Mouse (Mus musculus): Measurements from ENCODE around the gene Hyal1. TPM values are rescaled to one million over a fixed set of nuclear protein-coding genes. Genes with fewer than 3 reads are reported as not detected.
A peak's percentile ranks its signal among the peaks of the same experiment; 100 is the strongest.

The Hyal1 gene
- polyA plus RNA-seq, 1 experiment from 2014 or later = 6.2 TPM

DNA sequence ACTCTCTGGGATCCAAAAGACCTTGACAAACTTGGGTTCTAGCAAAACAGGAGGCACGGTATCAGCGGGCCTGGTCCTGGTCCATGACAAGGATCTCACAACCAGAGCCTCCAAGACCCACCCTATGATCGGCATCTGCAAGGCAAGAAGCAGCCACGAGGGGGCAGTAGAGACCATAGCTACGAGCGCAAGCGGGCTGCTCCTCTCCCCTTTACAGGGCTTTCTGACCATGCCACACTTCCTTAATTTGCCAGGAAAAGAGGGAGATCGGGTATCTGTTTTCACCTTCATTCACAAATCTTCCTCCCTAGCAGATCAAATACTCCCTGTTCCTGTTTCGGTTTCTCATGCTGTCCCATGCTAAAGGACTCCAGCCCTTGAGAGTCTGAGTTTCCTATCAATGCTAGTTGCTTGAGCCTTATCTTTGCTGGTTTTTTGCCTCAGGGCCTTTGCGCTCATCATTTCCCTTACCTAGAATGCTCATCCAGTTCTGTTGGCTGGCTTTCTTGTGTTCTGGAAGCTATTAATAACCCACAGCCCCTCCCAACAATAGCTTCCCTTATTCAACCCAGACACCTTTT is 25.4 kb downstream of the Hyal1 start:
- Histone ChIP-seq H3K36me3 (ENCODE audit: control insufficient read depth, insufficient read depth, low read length) (no peaks in the 10 kb centered on the region), H3K9ac (ENCODE audit: low read length) (peak overlapping the region; percentile 35), H3K27me3 (ENCODE audit: control insufficient read depth, insufficient read depth, low read length) (no peaks in the 10 kb centered on the region), H3K4me3 (ENCODE audit: low read depth, low read length) (no peak overlapping the region), H3K4me2 (ENCODE audit: low read depth, low read length, severe bottlenecking) (no peak overlapping the region), H3K9me3 (ENCODE audit: control insufficient read depth, low read length) (no peaks in the 10 kb centered on the region), H3K4me1 (replicated peaks; ENCODE audit: control insufficient read depth, insufficient read depth, low read length) (peaks cover 23% of the 10 kb centered on the region), H3K27ac (ENCODE audit: low read depth, low read length) (no peak overlapping the region)
- peak; percentile 67 for ATAC-seq (replicated peaks; ENCODE audit: low FRiP score)
- 12% methylated on average over 10 of the region's 10 CpGs for WGBS
- peak; percentile 95 for DNase-seq (ENCODE audit: low spot score)

DNA sequence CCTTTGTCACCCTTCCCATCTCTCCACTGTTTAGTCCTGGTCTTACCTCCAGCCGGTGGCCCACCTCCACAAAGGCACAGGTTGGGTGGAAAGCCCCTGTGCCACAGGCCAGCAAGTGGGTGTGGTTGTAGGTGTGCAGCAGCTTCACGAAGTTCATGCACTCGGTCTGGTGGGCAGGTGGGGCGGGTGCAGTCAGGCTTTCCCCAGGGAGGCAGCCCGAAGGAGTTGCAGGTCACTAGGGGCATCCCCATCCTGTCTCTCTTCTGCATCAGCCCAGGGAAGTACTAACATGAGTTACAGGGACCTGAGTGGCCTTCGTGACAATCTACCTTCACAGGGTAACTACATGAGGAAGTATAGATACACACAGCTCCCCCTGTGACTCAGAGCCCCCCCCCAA is 26.5 kb downstream of the Hyal1 start:
- H3K9ac ChIP-seq (ENCODE audit: low read length) = no peak overlapping the region
- H3K4me3 ChIP-seq (ENCODE audit: low read depth, low read length) = no peak overlapping the region
- DNase-seq (ENCODE audit: low spot score) (no peak), ATAC-seq (replicated peaks; ENCODE audit: low FRiP score) (no peak)
- no peak overlapping the region for H3K27ac ChIP-seq (ENCODE audit: low read depth, low read length)
- H3K4me2 ChIP-seq (ENCODE audit: low read depth, low read length, severe bottlenecking) = no peak overlapping the region
- H3K4me1 ChIP-seq (replicated peaks; ENCODE audit: control insufficient read depth, insufficient read depth, low read length) = peaks cover 28% of the 10 kb centered on the region
- H3K9me3 ChIP-seq (ENCODE audit: control insufficient read depth, low read length) = no peaks in the 10 kb centered on the region
- WGBS = 79% methylated on average over 6 of the region's 6 CpGs
- H3K36me3 ChIP-seq (ENCODE audit: control insufficient read depth, insufficient read depth, low read length) = no peaks in the 10 kb centered on the region
- no peaks in the 10 kb centered on the region for H3K27me3 ChIP-seq (ENCODE audit: control insufficient read depth, insufficient read depth, low read length)

DNA sequence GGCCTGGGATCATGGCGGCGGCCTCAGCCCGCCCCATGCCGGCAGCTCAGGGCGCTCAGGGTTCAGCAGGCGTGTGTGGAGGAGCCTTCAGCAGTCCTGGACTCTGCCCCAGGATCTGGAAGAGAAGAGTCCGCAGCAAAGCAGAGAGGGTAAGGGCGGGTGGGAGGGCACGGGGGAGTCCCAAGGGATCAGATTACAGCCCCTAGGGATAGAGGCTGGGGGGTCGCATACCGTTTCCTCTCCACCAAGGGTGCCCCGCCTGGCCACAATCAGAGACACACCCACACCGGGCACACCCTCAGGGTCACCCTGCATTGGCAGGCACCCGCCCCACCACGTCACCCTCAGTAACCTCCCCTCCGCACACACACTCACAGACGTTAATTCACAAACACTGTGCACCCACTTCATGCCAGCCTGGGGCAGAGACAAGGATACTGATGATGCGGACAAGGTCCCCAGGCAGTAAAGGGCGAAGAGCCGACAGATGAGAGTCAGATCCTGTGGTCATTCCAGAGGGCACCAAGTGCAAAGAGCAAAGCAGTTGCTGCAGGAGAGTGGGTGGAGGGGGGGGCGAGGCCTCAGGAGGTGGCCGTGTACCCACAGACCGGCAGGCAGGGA is 28.4 kb downstream of the Hyal1 start:
- H3K9me3 ChIP-seq (ENCODE audit: control insufficient read depth, low read length) = no peaks in the 10 kb centered on the region
- 38% methylated on average over 23 of the region's 23 CpGs for WGBS
- H3K4me3 ChIP-seq (ENCODE audit: low read depth, low read length) = no peak overlapping the region
- no peak overlapping the region for H3K27ac ChIP-seq (ENCODE audit: low read depth, low read length)
- no peaks in the 10 kb centered on the region for H3K36me3 ChIP-seq (ENCODE audit: control insufficient read depth, insufficient read depth, low read length)
- DNase-seq (ENCODE audit: low spot score) (no peak), ATAC-seq (replicated peaks; ENCODE audit: low FRiP score) (no peak)
- H3K27me3 ChIP-seq (ENCODE audit: control insufficient read depth, insufficient read depth, low read length) = no peaks in the 10 kb centered on the region
- H3K4me1 ChIP-seq (replicated peaks; ENCODE audit: control insufficient read depth, insufficient read depth, low read length) = peaks cover 39% of the 10 kb centered on the region
- H3K9ac ChIP-seq (ENCODE audit: low read length) = peak overlapping the region; percentile 45
- H3K4me2 ChIP-seq (ENCODE audit: low read depth, low read length, severe bottlenecking) = no peak overlapping the region

DNA sequence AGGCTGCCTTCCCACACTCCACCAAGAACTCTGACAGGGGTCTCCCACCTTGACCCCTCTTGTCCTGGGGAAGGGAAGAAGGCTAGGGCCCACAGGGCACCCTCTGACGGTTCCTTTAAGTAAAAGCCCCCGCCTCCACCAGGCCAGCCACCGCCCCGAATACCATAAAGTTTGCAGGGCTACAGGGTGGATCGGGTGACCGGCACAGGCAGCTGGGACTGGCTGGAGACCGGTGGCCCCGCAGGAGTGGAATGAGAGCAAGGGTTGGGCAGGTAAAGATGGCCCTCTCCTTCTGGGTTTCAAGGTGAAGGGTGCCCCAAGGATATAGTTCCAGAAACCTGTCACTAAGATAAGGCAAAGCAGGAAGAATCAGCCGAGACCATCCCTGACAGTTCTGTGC is 29.9 kb downstream of the Hyal1 start:
- H3K9me3 ChIP-seq (ENCODE audit: control insufficient read depth, low read length) = no peaks in the 10 kb centered on the region
- H3K4me3 ChIP-seq (ENCODE audit: low read depth, low read length) = no peak overlapping the region
- H3K36me3 ChIP-seq (ENCODE audit: control insufficient read depth, insufficient read depth, low read length) = no peaks in the 10 kb centered on the region
- peak overlapping the region; percentile 27 for H3K9ac ChIP-seq (ENCODE audit: low read length)
- H3K4me2 ChIP-seq (ENCODE audit: low read depth, low read length, severe bottlenecking) = no peak overlapping the region
- H3K27me3 ChIP-seq (ENCODE audit: control insufficient read depth, insufficient read depth, low read length) = no peaks in the 10 kb centered on the region
- no peak for ATAC-seq (replicated peaks; ENCODE audit: low FRiP score)
- H3K27ac ChIP-seq (ENCODE audit: low read depth, low read length) = no peak overlapping the region
- WGBS = 17% methylated on average over 9 of the region's 9 CpGs
- H3K4me1 ChIP-seq (replicated peaks; ENCODE audit: control insufficient read depth, insufficient read depth, low read length) = peaks cover 43% of the 10 kb centered on the region
- no peak for DNase-seq (ENCODE audit: low spot score)

DNA sequence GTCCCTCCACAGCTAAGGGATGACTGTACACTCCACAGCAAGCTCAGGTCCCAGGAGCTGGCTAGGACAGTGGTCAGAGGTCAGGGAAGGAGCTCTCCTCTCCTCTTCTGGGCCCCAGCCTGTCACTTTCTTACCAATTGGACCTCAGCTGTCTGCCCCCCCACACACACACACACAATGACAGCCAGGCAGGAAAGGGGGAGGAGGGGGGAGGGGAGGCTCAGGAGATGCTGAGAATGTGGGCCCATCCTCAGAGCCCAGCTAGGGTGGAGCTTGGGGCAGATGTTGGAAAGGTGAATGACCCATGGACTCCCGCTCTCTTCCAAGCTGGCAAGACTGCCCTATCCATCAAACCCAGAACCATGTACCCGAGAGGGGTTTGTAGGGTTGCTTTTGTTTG is 30.3 kb downstream of the Hyal1 start:
- Histone ChIP-seq H3K36me3 (ENCODE audit: control insufficient read depth, insufficient read depth, low read length) (no peaks in the 10 kb centered on the region), H3K9me3 (ENCODE audit: control insufficient read depth, low read length) (no peaks in the 10 kb centered on the region), H3K4me2 (ENCODE audit: low read depth, low read length, severe bottlenecking) (no peak overlapping the region), H3K27ac (ENCODE audit: low read depth, low read length) (no peak overlapping the region), H3K4me1 (replicated peaks; ENCODE audit: control insufficient read depth, insufficient read depth, low read length) (peaks cover 48% of the 10 kb centered on the region), H3K9ac (ENCODE audit: low read length) (peak overlapping the region; percentile 27), H3K27me3 (ENCODE audit: control insufficient read depth, insufficient read depth, low read length) (no peaks in the 10 kb centered on the region), H3K4me3 (ENCODE audit: low read depth, low read length) (no peak overlapping the region)
- ATAC-seq (replicated peaks; ENCODE audit: low FRiP score) = no peak
- 67% methylated on average over 2 of the region's 2 CpGs for WGBS
- DNase-seq (ENCODE audit: low spot score) = no peak

DNA sequence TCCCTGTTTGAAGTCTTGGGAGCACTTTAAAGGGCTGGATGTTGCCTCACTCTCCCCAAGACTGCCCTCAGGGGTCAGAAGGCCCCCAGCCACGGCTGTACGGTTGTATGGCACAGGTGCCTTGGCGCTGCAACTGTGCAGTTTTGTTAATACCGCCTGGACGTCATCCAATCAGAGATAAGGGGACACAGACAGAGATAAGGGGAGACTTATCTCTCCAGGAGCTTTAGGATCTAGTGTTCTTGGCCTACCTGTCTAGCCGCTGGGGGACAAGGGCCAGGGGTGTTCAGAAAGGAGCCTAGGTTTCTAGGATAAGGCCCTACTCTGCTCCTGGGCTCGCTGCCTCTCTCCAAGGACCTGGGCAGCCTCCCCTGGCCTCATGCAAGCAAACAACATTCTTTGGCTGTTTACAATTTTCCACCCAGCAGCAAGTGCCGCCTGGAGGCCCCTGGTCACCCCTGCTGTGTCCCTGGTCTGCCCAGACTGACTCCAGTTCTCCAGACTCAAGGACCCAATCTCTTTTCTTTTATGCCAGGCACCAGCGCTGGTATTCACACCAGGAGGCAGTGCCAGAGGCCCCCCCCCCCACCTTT is 31.0 kb downstream of the Hyal1 start:
- Histone ChIP-seq H3K36me3 (ENCODE audit: control insufficient read depth, insufficient read depth, low read length) (no peaks in the 10 kb centered on the region), H3K9me3 (ENCODE audit: control insufficient read depth, low read length) (no peaks in the 10 kb centered on the region), H3K4me3 (ENCODE audit: low read depth, low read length) (no peak overlapping the region), H3K9ac (ENCODE audit: low read length) (no peak overlapping the region), H3K27me3 (ENCODE audit: control insufficient read depth, insufficient read depth, low read length) (no peaks in the 10 kb centered on the region), H3K4me1 (replicated peaks; ENCODE audit: control insufficient read depth, insufficient read depth, low read length) (peaks cover 46% of the 10 kb centered on the region), H3K4me2 (ENCODE audit: low read depth, low read length, severe bottlenecking) (no peak overlapping the region), H3K27ac (ENCODE audit: low read depth, low read length) (no peak overlapping the region)
- DNase-seq (ENCODE audit: low spot score) (no peak), ATAC-seq (replicated peaks; ENCODE audit: low FRiP score) (no peak)
- WGBS = 69% methylated on average over 8 of the region's 9 CpGs

DNA sequence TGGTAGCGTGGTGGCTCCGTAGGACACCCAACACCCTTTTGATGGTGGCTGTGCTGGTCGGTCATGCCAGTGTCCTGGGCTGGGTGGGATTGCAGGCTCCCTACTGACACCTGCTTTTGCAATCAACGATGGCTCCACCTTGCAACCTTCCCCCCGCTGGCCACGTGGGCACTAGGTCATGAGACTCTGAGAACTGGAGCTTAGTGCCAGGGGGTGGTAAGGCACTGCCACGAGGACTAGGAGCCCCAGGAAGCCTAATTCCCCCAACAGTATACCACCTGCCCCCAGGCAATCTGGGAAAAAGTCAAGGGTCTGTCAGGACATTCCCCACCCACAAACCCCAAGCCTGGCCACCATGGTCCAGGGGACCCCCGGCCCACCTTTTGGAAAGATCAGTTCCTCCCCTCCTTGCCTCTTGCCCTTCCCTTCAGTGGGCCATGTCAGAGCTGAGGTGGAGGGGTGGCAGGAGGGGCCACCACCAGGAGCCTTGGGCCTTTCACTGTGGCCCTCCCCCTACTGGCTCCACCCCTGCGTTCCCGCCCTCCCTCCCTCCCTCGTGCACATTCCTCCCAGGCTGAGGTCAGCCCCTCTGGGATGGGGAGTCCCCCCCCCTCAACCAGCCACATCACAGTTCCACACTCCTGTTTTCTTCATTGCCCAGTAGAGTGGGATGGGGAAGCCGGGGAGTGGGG is 32.2 kb downstream of the Hyal1 start, which contains the start of gene Sema3b:
Sema3b (minus strand) TSS at position 489 of the 692 bp plus-strand sequence.
- Histone ChIP-seq H3K27me3 (ENCODE audit: control insufficient read depth, insufficient read depth, low read length) (no peaks in the 10 kb centered on the region), H3K4me1 (replicated peaks; ENCODE audit: control insufficient read depth, insufficient read depth, low read length) (peaks cover 53% of the 10 kb centered on the region), H3K4me3 (ENCODE audit: low read depth, low read length) (no peak within 1 kb of the TSS), H3K9ac (ENCODE audit: low read length) (peak within 1 kb of the TSS; percentile 31), H3K9me3 (ENCODE audit: control insufficient read depth, low read length) (no peaks in the 10 kb centered on the region), H3K4me2 (ENCODE audit: low read depth, low read length, severe bottlenecking) (no peak within 1 kb of the TSS), H3K36me3 (ENCODE audit: control insufficient read depth, insufficient read depth, low read length) (no peaks in the 10 kb centered on the region), H3K27ac (ENCODE audit: low read depth, low read length) (0 out of 2 replicates have a peak within 1 kb of the TSS, but pooled peaks have one; percentile 19)
- DNase-seq (ENCODE audit: low spot score) (no peak), ATAC-seq (replicated peaks; ENCODE audit: low FRiP score) (no peak)
- 43% methylated on average over 10 of the region's 12 CpGs for WGBS

DNA sequence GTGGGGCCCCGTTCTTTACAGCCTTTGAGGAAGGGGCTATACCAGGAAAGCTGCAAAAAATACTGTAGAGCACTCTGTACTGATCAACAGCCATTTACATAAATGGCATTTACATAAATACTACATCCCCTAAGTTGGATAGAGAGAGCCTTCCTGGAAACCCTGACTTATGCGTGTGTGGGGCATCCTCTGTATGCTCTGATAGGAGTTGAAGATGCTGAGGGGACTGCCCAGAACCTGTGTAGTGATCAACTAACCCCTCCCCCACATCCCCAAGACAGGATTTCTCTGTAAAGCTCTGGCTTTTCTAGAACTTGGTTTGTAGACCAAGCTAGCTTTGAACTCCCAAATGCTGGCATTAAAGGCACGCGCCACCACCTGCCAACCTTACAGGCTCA is 32.7 kb downstream of the Hyal1 start:
- ATAC-seq (replicated peaks; ENCODE audit: low FRiP score) (no peak), DNase-seq (ENCODE audit: low spot score) (no peak)
- Histone ChIP-seq H3K9me3 (ENCODE audit: control insufficient read depth, low read length) (no peaks in the 10 kb centered on the region), H3K9ac (ENCODE audit: low read length) (peak overlapping the region; percentile 31), H3K4me1 (replicated peaks; ENCODE audit: control insufficient read depth, insufficient read depth, low read length) (peaks cover 52% of the 10 kb centered on the region), H3K4me3 (ENCODE audit: low read depth, low read length) (no peak overlapping the region), H3K36me3 (ENCODE audit: control insufficient read depth, insufficient read depth, low read length) (peaks cover 3% of the 10 kb centered on the region; the same call in 1 of the 2 replicates), H3K4me2 (ENCODE audit: low read depth, low read length, severe bottlenecking) (no peak overlapping the region), H3K27ac (ENCODE audit: low read depth, low read length) (0 out of 2 replicates have a peak overlapping the region, but pooled peaks have one; percentile 19), H3K27me3 (ENCODE audit: control insufficient read depth, insufficient read depth, low read length) (no peaks in the 10 kb centered on the region)
- WGBS = 74% methylated on average over 4 of the region's 4 CpGs

Measured in forebrain, embryonic 11.5 days (tissue).